Mouse (Mus musculus) monocyte, adult 2 months (primary cell): ENCODE data around the gene Ghsr.
"Not testable (repeated sequence)": the region's sequence is repeated elsewhere in the genome, so short reads cannot be mapped to it uniquely, and the experiment has no call there.

ENCODE experiments used
- DNase-seq, 2 experiments: peaks; one replicate each; pipeline ENCODE4 v3.0.0; 2022; ENCODE audit warnings: low spot score in 2 of 2, low read depth in 1 of 2

Gene Ghsr

GRCm38 (mm10) chr3:27371276-27371621 lies at the start of gene Ghsr:
Gene Ghsr (plus strand): TSS chr3:27371351.
- DNase-seq: no peak

GRCm38 (mm10) chr3:27322591-27322990 lies 48.6 kb upstream of the Ghsr start:
- DNase-seq: no peak

- DNase-seq: no peak
Measured at GRCm38 (mm10) chr3:27323551-27323950, 47.6 kb upstream of the Ghsr start.

GRCm38 (mm10) chr3:27326633-27327191 lies 44.4 kb upstream of the Ghsr start:
- no peak for DNase-seq

- DNase-seq: no peak
Measured at GRCm38 (mm10) chr3:27330706-27331105, 40.4 kb upstream of the Ghsr start.

- no peak for DNase-seq
Measured at GRCm38 (mm10) chr3:27338437-27338836, 32.7 kb upstream of the Ghsr start.

GRCm38 (mm10) chr3:27338887-27339286 lies 32.3 kb upstream of the Ghsr start:
- DNase-seq: no peak

- no peak for DNase-seq
Measured at GRCm38 (mm10) chr3:27340757-27341156, 30.4 kb upstream of the Ghsr start.

GRCm38 (mm10) chr3:27342462-27342861 lies 28.7 kb upstream of the Ghsr start:
- DNase-seq: no peak

GRCm38 (mm10) chr3:27345526-27345925 lies 25.6 kb upstream of the Ghsr start:
- DNase-seq: peak; percentile 33 to 52

- no peak for DNase-seq
Measured at GRCm38 (mm10) chr3:27348462-27348861, 22.7 kb upstream of the Ghsr start.

- DNase-seq: no peak
Measured at GRCm38 (mm10) chr3:27351105-27351504, 20.0 kb upstream of the Ghsr start.

GRCm38 (mm10) chr3:27359100-27359720 lies 11.9 kb upstream of the Ghsr start:
- no peak for DNase-seq

GRCm38 (mm10) chr3:27370125-27370524 lies 1.0 kb upstream of the Ghsr start:
- DNase-seq: no peak

- DNase-seq: no peak
Measured at GRCm38 (mm10) chr3:27370582-27371275, 422 bp upstream of the Ghsr start.

GRCm38 (mm10) chr3:27371725-27372650 lies 837 bp downstream of the Ghsr start:
- no peak for DNase-seq

- no peak for DNase-seq
Measured at GRCm38 (mm10) chr3:27374396-27374795, 3.2 kb downstream of the Ghsr start.

GRCm38 (mm10) chr3:27377935-27378334 lies 6.8 kb downstream of the Ghsr start:
- no peak for DNase-seq

- DNase-seq: no peak
Measured at GRCm38 (mm10) chr3:27384836-27385235, 13.7 kb downstream of the Ghsr start.

- DNase-seq: no peak
Measured at GRCm38 (mm10) chr3:27389923-27390322, 18.8 kb downstream of the Ghsr start.

- DNase-seq: not testable (repeated sequence)
Measured at GRCm38 (mm10) chr3:27400996-27401395, 29.8 kb downstream of the Ghsr start.

- no peak for DNase-seq
Measured at GRCm38 (mm10) chr3:27406440-27406839, 35.3 kb downstream of the Ghsr start.
